Mouse (Mus musculus) frontal cortex, adult 2 months (tissue): ENCODE measurements around the gene Dohh. TPM values are rescaled to one million over a fixed set of nuclear protein-coding genes. Genes with fewer than 3 reads are reported as not detected.

ENCODE experiments used
- DNase-seq, 2 experiments: peaks; one replicate each; pipeline ENCODE4 v3.0.0; 2022; ENCODE audit warnings: low spot score in 1 of 2; ENCODE audit errors: extremely low spot score in 1 of 2
- polyA plus RNA-seq: library from polyadenylated mRNA; depleted of rRNA; stranded (reverse); fragments of >200 nt; gene quantifications from 2 replicates; pipeline ENCODE4 v1.2.3, GENCODE M21; 2012

Gene Dohh
- polyA plus RNA-seq, 1 experiment: 92.2 TPM

- DNase-seq: no peak
Observed at GRCm38 (mm10) chr10:81382039-81382438, 2.2 kb upstream of the Dohh start.

- DNase-seq: no peak
Observed at GRCm38 (mm10) chr10:81384605-81384982, 366 bp downstream of the Dohh start.

GRCm38 (mm10) chr10:81385603-81386306 lies 1.5 kb downstream of the Dohh start:
- DNase-seq: no peak

DNA sequence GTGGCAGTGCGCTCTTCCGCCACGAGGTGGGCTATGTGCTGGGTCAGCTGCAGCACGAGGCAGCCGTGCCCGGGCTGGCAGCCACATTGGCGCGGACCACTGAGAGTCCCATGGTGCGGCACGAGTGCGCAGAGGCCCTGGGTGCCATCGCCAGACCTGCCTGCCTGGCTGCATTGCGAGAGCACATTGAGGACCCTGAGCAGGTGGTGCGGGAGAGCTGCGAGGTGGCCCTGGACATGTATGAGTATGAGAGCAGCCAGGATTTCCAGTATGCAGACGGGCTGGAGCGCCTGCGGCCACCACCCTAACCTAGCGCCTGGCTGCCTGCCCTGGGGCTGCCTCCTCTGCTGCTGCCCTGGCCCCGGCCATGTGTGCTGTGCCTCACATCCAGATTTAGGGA lies 3.5 kb downstream of the Dohh start:
- no peak for DNase-seq

DNA sequence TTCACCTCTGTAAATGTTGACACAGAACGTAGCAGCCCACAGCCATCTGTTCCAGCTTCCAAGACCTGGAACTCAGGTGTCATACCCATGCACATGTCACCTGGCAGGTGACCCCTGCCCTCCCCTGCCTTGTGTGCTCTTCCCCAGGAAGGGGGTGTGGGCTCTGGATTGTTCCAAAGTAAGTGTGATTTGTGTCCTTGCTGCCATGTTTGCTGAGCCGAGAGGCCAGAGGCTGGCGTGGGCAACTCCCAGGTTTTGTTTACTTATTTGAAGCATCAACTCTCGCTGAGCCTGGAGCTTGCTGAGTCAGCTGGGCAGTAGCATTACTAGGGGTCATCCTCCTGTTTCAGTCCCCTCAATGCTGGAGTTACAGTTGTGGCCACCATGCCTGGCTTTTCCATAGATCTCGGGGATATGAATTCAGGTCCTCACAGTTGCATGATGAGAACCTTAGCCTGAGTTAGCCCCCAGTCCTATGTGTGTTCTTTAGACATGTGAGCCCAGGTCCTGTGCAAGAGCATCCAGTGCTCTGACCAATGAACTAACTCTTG lies 4.4 kb downstream of the Dohh start, which contains the start of gene Gm48552:
Gm48552 (plus strand) TSS at position 501 of the 551 bp plus-strand sequence.
- no peak for DNase-seq

DNA sequence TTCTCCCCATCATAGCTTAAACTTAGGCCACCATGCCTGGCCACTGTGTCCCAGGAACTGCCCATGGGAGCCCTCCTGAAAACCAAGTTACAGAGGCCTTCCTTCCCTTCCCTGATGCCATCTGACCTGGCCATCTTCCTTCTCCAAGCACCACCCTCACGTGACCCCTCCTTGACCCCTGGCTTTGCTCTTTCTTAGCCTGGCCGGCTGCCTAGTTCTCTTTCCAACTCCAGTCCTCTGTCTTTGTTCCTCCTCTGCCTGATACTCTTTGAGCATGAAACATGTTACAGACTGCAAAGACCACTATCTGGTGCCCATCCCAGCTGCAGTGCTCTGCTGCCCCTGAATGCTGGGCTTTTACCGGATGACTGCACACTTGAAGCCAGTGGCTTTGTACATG lies 5.1 kb downstream of the Dohh start:
- DNase-seq: no peak

- peak in 1 of 2 experiments; percentile 83 for DNase-seq
Observed at GRCm38 (mm10) chr10:81389801-81390677, 5.8 kb downstream of the Dohh start.

DNA sequence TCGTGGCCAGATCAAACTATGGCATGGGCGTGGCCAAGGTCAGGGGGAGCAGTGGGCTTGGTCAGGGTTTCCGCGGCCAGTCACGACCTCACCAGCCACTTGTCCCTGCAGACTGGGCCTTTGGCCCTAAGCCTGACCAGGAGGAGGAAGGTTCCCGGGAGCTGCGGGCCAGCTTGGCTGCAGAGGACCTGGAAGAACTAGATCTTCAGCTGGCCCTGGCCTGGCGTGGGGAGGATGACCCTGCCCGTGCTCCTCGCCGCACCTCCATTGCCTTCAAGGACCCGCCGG lies 6.4 kb downstream of the Dohh start:
- no peak for DNase-seq

DNA sequence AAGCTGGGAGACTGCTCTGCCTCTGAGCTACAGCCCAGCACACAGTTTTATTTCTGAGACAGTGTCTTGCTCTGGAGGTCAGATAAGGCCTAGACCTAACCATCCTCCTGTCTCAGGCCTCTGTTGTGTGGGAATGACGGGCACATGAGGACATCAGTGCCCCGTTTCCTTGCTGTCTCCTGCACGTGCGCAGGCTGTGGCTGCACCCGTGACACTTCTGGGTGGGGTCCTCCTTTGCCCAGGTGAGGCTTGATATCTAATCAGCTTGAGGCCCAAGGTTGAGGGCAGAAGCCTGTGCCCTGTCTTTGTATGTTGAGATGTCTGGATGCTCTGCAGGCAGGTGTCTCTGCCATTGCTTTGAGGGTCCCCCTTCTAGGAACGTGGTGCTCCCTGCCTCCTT lies 8.0 kb downstream of the Dohh start:
- DNase-seq: no peak

- DNase-seq: no peak
Observed at GRCm38 (mm10) chr10:81392781-81393185, 8.6 kb downstream of the Dohh start, which contains the start of gene Smim24. Smim24 (plus strand) TSS chr10:81393051.

GRCm38 (mm10) chr10:81393456-81394063 lies 9.3 kb downstream of the Dohh start:
- DNase-seq: no peak

DNA sequence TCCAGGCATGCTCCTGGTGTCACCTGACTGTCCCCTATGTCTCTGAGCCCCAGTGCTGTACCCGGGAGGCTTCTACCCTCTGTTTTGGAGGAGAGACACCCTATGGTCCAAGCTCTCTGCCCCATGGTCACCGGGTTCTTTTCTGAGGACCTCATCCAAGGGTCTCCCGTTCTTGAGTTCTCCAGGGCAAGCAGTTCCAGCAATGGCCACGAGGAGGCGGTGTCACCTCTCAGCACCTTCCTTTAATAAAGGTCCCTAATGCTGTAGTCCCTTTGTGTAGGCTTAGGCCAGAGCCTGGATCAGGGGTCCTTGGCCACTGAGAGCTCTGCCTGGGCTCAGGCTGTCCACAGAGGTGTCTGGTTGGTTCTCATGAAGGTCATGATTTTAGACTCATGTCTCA lies 10.9 kb downstream of the Dohh start:
- peak in 1 of 2 experiments; percentile 75 for DNase-seq

DNA sequence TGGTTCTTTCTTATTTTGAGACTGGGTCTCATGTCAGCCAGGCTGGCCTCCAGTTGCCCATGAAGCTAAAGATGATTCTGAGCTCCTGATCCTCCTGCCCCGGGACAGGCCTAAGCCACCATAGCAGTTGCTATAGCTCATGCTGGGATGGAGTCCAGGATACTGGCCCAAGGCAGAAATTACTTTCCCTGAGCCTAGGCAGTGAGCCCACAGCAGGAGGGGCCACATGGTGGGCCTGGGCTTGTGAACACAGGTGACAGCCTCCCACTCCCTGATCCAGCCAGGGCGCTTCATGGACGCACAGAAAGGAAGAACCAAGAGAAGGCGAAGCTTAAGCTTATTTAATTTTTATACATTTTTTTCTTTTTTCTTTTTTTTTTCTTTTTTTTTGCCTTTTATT lies 11.6 kb downstream of the Dohh start:
- DNase-seq: no peak

DNA sequence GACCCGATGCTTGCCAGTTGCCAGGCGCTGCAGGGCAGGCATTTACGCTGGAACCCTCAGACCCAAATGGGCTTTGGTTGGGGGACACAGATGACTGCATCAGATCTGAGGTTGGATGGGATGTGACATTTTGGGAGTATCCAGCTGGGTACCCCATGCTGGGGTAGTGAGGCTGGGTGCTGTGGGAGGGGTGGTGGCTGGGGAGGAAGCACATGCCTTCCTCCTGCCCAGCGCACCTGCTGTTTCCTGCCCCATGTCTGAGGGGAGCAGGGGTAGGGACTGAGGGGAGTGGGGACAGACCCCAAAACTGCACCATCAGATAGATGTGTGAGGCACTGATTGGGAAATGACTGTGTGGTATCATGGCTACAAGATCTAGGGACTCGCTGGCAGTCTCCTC lies 12.5 kb downstream of the Dohh start:
- no peak for DNase-seq

DNA sequence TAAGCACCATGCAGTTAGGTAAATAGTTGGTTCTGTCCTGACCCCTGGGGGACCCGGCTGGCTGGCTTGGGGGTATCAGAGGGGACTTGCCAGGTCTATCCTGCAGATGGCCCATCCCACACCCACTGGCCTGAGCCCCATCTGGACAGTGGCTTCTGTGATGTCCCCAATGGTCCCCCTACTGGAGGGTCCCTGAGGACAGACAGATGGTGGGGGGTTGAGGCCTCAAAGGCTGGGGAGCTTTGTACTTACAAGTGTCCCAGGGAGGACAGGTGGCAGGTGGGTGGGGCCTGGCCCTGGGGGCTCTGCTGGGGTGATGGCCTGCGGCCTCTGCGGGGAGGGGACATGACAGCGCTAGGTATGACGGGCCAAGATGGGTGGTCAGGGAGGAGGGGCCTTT lies 15.1 kb downstream of the Dohh start:
- DNase-seq: no peak

DNA sequence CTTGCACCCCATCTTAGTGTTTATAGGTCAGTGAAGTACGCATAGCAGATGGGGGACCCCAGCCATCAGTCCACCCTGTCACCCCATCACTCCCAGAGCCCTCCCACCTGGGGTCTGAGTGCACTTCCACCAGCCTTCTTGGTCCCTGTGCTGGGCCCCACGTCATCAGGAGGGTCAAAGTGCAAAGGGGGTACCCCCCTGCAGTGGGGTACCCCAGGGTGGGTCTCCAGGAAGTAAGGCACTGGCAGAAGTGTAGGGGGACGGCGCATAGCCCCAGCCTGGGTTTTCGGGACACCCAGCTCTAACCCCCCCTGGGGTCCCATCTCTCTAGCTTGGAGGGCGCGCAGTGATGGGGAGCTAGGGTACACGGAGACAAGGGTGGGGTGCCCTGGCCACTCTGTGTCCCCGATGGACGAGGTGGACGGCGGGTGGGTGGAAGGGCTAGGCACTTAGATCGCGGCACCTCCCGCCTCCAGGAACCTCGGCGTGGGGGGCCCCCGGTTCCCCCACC lies 15.6 kb downstream of the Dohh start:
- no peak for DNase-seq

DNA sequence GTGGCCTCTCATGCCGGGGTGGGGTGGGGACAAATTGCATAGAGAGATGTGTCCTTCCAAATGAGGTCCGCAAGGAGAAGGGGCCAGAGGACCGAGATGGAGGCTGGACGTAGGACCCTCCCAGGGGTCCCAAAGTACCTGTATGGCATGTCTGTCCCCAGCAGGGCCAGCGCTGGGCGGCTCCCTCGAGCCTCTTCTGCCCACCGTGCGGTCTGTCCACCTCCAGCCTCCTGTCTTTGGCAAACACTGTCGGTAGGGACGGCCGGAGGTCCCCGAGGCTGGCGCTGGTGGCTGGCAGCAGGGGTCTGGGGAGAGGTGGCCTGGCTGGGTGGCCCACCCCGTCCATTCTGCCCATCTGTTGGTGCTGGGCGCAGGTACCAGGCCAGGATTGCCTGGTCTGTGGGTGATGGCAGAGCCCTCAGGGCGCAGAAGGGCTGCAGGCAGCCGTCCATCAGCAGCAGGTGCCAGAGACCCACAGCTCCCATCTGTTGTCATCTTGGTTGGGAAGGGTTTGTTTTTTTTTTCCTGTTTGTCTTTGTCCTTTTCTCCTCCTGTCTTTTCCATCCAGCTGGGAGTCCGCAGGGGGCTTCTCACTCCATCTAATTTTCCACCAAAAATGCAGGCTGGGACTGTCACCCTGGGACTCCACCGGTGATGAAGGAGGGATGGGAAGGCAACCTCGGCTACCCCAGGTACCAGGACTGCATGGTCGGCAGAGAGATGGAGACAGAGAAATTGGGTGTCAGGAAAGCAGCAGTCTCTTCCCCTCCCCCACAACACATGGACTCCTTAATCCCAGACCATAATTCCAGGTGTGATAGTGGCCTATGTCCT lies 16.4 kb downstream of the Dohh start:
- no peak for DNase-seq

- peak in 1 of 2 experiments; percentile 38 for DNase-seq
Observed at GRCm38 (mm10) chr10:81401205-81401520, 16.9 kb downstream of the Dohh start.

DNA sequence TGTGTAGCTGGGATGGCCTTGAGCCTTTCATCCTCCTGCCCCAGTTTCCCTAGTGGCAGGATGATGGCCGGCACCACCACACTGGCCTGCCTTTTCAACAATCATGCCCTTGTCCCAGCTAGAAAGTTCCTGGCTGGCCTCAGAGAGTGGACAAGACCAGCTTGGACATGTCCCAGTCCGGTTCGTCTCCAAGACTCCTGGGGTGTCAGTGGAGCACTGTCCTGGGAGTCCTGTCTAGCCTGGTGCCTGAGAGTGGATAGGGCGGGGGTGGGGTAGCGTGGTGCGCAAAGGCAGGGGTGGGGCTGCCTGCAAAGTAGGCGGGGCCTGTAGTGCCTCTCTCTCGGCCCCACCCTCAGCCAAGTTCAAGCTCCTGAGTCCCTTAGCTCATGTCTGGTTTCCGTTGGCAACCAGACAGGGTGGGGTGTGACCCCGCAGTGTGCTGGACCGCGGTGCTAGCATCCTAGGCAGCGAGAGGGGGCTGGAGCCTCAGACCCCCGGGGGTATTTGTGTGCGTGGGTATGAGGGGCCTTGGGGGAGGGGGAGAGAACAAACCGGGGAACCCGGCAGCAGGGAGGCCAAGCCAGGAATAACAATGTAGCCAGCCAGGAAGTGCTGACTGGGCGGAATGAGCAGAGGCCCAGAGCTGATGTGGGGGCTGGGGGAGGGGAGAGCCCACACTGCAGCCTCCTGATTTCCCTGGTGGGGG lies 17.4 kb downstream of the Dohh start:
- DNase-seq: peak in 1 of 2 experiments; percentile 66
